Mouse (Mus musculus): ENCODE data around the gene Kmt2c.
"Not testable (repeated sequence)": the region's sequence is repeated elsewhere in the genome, so short reads cannot be mapped to it uniquely, and the experiment has no call there.

Kmt2c gene

DNA sequence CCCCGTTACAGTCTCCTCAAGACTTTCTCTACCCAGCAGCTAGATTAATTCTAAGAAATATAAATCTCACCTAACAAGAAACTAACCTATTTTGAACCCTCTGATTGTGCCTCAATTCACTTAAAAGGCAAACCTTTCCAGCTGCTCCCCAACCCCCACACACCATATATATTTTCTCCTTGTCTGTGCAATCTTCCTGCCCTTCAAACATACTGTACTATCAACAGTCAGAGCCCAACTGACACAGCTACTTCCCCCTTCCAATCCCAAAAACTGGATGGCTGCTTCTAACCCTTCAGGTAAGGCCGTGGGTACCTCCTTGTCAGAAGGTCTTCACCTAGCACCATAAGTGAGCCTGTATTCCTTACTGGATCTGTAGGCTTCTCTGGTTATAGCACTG, 130.2 kb downstream of the Kmt2c start:
- DNase-seq (ENCODE audit: low spot score in 2 of 2) = no peak

DNA sequence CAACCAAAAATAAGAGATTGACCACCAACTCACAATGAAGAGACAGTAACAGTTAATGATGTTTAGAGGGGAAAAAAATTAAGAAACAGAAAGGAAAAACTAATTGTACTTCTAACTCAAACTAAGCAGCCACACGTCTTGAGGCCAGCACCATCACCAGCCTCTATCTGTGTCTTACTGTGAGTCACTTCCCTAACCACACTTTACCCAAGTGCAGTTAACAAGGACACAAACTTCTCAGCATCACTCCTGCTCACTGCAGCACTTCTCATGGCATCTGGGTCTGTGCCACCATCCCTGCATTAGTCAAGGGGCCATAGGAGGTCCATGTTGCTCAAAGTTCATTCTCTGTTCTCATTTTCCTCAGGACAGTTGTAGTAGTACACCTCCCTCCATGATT, 131.5 kb downstream of the Kmt2c start:
- no peak for DNase-seq (ENCODE audit: low spot score in 2 of 2)

GRCm38 (mm10) chr5:25353509-25353908, 145.1 kb downstream of the Kmt2c start:
- DNase-seq (ENCODE audit: low spot score in 2 of 2) = no peak

- no peak for DNase-seq (ENCODE audit: low spot score in 2 of 2)
These were observed 167.3 kb downstream of the Kmt2c start for GRCm38 (mm10) chr5:25331322-25331721.

DNA sequence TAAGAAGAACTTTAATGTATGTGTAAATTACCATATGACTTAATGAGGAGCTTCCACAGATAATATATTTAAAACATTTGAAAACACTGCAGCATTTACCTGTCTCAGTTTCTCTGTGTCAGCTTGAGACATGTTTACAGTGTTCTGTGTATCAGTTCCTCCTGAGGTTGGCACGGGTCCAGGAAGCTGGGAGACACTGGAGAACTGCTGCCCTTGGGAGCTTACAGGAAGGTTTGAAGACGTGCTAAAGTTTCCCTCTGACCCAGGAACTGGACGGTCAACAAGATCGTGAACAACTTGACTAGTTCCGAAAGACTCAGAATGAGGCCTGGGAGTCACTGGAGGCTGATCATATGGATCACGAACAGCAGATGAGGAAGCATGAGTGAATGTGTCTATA, 184.7 kb downstream of the Kmt2c start:
- DNase-seq (ENCODE audit: low spot score in 2 of 2) = no peak

- no peak for DNase-seq (ENCODE audit: low spot score in 2 of 2)
These were observed 188.4 kb downstream of the Kmt2c start for GRCm38 (mm10) chr5:25310226-25310625.

- no peak for DNase-seq (ENCODE audit: low spot score in 2 of 2)
These were observed 201.8 kb downstream of the Kmt2c start for GRCm38 (mm10) chr5:25296830-25297229.

DNA sequence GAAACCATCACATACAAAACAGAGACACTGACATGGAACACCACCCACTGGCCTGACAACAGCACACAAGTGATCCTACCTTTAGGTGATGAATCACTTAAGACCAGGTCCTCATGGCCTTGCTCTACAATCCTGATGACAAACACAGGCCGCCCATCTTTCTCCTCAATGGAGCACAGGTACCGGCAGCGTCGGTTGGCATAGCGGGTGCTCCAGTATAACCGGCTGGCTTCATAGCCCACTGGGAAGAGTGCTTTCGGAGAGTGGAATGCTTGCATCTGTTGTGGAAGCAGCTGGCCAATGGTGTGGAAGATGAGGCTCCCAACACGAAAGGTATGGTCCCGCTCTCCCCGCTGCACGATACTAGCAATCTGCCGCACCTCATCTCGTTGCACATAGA, 214.6 kb downstream of the Kmt2c start:
- DNase-seq (ENCODE audit: low spot score in 2 of 2) = no peak

DNA sequence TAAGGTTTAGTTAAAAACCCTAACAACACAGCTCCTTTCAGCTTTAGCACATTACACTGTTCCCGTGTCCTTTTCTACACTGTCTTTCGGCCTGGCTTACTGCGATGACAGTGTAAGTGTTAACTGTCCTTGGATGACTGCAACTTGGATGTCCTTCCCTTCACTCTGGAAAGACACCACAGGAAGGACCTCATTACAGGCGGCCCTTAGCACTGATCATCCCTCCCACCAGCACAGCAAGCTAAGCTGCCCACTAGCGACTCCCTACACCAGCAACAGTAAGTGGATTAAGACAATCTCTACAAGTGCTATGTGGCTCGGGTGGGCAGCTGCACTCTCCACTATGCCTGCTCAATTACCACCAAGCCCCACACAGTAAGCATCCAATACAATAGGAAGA, 222.2 kb downstream of the Kmt2c start:
- DNase-seq (ENCODE audit: low spot score in 2 of 2) = no peak

- DNase-seq (ENCODE audit: low spot score in 2 of 2) = no peak
These were observed 223.0 kb downstream of the Kmt2c start for GRCm38 (mm10) chr5:25275629-25276028.

DNA sequence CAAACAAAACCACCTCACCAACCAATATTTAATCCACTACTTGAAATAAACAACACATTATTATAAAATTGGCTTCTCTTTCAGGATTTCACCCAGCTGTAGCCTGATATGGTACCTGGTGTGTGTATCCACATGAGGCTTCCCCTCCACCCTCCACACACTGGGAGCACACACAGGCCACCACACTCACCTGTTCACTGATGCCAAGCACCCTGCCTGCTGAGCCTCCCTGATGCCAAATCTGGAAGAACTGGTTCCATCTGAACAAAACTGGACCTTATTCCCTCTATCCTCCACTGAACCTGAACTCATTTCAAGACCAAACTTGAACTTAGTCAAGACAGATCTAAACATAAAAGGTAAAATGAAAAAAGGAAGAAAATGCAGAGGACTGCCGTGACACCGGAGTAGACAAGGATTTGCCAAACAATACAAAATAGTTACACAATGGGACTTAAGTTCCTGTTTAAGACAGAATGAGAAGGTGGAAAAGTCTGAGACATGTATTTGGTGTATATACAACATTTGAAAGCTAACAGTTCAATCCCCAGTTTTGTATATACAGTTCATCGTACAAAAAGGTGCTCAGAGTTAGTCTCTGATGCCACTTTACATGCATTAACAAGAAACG, 230.2 kb downstream of the Kmt2c start:
- DNase-seq (ENCODE audit: low spot score in 2 of 2) = no peak

GRCm38 (mm10) chr5:25262266-25262665, 236.3 kb downstream of the Kmt2c start:
- DNase-seq (ENCODE audit: low spot score in 2 of 2) = no peak

- no peak for DNase-seq (ENCODE audit: low spot score in 2 of 2)
These were observed 237.1 kb downstream of the Kmt2c start for GRCm38 (mm10) chr5:25261452-25261851.

- DNase-seq (ENCODE audit: low spot score in 2 of 2) = no peak
These were observed 241.9 kb downstream of the Kmt2c start for GRCm38 (mm10) chr5:25256686-25257085.

DNA sequence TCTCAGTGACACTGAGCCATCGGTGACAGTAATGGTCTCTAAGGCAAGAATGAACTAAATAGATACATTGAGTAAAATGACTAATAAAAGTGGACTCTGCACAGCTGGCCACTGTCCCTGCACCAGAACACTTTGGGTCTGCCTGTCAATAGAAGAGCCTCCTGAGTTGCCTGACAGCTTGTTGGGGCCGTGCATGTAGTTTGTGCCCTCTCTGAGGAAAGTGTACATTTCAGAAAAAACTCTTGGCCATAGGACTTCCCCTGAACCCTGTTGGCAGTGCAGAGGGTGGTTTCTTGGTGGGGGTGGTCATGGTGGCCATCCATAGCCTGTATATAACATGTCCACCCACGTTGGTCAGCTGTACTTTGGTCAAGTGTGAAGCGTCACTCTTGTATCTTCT, 244.1 kb downstream of the Kmt2c start:
- no peak for DNase-seq (ENCODE audit: low spot score in 2 of 2)

DNA sequence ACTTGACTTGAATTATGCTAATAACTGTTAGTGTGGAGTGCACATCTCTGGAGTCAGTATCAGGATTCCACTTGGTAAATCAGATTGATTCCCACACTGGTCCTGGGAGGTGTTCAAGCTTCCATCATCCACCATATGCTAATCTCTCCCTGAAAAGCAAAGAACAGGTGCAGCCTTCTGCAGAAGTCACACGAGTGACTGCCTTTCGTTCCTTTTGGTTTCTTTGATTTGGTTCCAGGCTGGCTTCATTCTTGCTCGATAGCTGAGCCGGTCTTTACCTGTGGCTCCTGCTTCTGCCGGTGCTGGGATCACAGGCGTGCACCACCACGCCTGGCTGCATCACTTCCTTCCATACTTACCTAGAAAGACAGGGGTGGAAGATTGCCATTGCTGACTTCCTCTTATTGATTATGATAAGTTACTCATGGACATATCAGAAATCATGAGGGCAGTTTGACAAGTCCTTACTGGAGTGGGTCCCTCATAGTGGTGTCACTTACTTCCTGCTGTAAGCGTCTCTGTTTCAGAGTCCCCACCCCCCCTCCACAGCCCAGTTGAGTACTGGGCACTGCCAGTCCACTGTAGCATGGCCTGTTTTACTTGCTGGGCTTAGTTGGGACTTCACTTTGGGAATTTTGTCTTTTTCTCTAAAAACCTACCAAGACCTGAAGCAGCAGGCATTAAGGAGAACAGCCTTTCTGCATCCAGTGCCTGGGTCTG, 245.6 kb downstream of the Kmt2c start:
- DNase-seq (ENCODE audit: low spot score in 2 of 2) = no peak

GRCm38 (mm10) chr5:25252423-25252822, 246.2 kb downstream of the Kmt2c start:
- DNase-seq (ENCODE audit: low spot score in 2 of 2) = no peak

GRCm38 (mm10) chr5:25247036-25247435, 251.5 kb downstream of the Kmt2c start:
- no peak for DNase-seq (ENCODE audit: low spot score in 2 of 2)

DNA sequence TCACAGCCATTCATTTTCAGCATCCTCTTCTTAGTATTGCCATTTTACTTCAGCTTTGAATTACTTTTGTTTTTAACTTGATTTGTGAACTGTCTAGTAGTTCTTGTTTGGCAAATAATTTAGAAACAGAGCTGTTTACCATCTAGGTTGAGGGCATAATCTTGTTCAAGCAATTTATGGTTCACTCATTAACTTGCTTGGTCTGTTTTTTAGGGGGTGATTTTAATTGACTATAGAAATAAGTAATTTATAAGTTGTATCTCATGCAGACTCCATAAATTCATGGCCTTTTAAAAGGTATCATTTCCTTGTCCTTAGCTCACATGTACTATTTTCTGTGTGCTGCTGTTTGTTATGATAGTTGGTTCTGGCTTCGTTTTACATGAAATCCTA, 252.1 kb downstream of the Kmt2c start:
- no peak for DNase-seq (ENCODE audit: low spot score in 2 of 2)

DNA sequence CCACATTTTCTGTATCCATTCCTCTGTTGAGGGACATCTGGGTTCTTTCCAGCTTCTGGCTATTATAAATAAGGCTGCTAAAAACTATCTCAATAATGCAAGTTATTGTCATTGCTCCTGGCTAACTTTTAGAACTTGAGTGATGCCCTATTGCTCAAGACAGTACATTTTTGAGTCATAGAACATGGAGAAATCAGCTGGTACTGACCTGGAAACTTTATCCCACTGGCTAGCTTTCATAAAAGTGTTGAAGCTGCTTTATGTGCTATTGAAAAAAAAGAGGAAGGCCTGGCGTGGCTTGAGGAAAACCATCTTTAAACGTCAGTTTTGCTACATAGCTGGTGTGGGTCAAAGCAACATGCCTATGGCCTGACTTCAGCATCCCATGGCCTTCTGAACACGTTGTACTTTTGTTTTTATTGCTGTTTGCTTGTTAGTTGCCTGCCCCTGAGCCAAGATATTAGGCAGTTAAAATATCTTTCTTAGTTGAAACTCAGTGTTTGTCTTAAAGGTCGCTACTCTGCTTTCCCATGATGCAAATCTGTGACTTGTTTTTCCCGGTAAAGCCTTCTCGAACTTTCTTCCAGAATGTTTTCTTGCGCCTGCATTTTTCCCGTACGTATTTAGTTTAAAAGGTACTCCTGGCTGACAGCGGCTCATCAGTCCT, 252.6 kb downstream of the Kmt2c start:
- no peak for DNase-seq (ENCODE audit: low spot score in 2 of 2)

DNA sequence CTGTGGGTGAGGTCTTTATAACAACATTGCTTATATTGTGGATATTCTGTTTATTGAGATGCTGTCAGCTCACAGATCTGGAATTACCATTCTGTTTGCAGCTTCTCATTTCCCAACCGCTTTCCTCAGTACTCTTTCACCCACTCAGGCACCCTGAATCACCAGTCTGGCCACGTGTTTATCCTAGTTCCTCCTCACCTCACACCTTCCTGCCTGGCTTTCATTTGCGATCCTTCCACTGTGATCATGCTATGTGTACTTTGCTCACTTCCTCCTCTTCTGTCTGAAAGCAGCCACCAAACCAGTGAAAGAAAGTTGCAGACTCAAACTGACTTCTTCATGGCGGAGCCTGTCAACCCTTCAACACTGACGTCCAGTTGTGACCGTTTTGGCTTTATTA, 255.5 kb downstream of the Kmt2c start:
- no peak for DNase-seq (ENCODE audit: low spot score in 2 of 2)

GRCm38 (mm10) chr5:25224377-25224776, 274.2 kb downstream of the Kmt2c start:
- not testable (repeated sequence) for DNase-seq (ENCODE audit: low spot score in 2 of 2)

Measured in spleen, postnatal 14 days (tissue).